Mouse (Mus musculus) frontal cortex, postnatal 10 days (tissue): ENCODE measurements around the gene Rad23a.

Source experiments
- DNase-seq, 2 experiments: peaks; one replicate each; pipeline ENCODE4 v3.0.0; 2022; ENCODE audit warnings: low spot score in 2 of 2, mixed read lengths in 1 of 2

Rad23a gene

GRCm38 (mm10) chr8:84787523-84788302, 52.8 kb downstream of the Rad23a start:
- DNase-seq = no peak

DNA sequence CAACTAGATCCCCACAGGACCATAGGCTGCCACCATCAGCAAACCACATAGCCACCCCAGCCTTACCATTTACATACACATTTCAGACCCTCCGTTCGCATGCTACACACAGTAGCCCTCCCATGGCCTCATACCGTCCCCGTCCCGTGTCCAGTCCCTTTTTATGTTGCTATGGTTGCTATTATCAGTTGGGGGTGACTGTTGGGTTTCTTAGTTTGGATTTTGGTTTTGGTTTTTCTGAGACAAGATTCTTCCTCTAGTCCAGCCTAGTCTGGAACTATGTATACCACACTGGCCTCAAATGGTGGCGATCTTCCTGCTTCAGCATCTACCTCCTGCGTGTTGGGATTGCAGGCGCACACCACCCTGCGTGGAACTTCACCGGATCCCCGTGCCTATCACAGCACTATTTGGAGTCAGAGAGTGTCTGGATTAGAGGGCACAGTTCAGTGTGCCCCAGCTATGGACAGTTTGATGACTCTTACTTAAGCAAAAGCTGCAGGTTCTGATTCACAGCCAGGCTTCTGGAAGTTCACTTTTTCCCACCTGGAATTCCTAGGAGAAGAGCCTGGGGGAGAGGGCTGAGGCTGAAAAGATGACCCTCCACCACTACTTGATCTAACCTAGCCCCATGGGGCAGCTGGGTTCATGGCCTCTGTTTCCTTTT, 53.5 kb downstream of the Rad23a start:
- DNase-seq = no peak

GRCm38 (mm10) chr8:84785756-84786677, 54.4 kb downstream of the Rad23a start:
- DNase-seq = no peak

GRCm38 (mm10) chr8:84785506-84785755, 55.0 kb downstream of the Rad23a start:
- DNase-seq = no peak

DNA sequence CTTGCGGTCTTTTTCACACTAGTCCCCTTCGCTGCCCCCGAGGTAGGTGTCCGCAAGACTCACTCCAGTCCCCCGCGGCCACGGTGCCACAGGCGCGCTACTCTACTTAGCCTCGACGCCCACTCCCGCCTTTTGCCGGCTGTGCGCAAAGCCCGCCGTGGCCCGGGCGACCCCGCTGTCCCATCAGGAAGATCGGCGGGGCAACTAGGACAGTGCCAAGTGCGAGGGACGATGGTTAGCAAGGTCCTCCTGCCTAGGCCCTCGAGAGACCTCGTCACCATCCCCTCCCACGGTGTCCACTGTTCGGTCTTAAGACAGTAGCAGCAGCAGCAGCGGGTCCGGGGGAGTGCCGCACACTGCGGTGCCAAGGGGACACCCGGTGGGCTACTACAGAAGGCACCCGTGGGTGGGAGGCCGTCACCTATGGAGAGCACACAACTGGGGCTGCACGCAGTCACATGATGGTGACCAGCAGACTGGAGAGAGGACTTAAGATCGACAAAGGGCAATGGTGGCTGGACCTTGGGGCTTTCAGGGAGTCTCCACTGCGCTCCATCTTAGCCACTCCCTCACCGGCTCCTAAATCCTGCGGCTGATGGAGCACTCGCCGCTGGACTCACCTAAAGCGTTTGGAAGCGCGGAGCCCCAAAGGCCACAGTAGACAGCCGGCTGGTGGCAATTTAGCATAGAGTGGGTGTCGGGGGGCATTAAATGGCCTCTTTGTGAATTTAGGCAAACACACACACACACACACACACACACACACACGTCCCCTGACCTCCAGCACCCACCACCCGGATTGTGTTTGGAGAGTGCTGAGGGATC, 55.6 kb downstream of the Rad23a start:
- DNase-seq = no peak
